ENCODE assay signal across 23 mouse cellular contexts in genomic region chr17:78303053-78303452, GRCm38 (mm10).
DNase-seq lines count a peak whose midpoint lies in the region; ATAC-seq and TF ChIP-seq lines count a peak whose summit lies in the region.
"Had no signal": no experiment of that assay in that cellular context is flagged by ENCODE, and none has a peak within 500 bp of the region (broad histone marks: within the 10 kb centered on the region; RNA-seq: fewer than 3 reads in every experiment).

No protein-coding gene starts in this region.

- H3K36me3 ChIP-seq in stomach, embryonic 15.5 days = 0 out of 2 replicates have a peak, but pooled peaks cover 2% of the 10 kb centered on the region
- no peaks in the 10 kb centered on the region for H3K36me3 ChIP-seq in stomach, postnatal 0 days (ENCODE audit: control insufficient read depth, insufficient read depth, low read length)
- no peaks in the 10 kb centered on the region for H3K36me3 ChIP-seq in liver, embryonic 14.5 days (replicated peaks; ENCODE audit: control insufficient read depth, insufficient read depth, low read depth)
- H3K36me3 ChIP-seq: embryonic facial prominence, embryonic 15.5 days; lung, embryonic 15.5 days had no signal

- TF ChIP-seq EP300 in stomach, postnatal 0 days (optimal IDR thresholded peaks at IDR 0.05) = no peak
- peak; percentile 78 for TF ChIP-seq EP300 in liver, embryonic 14.5 days (IDR thresholded peaks at IDR 0.05; ENCODE audit: low read depth)

- 78% methylated on average over 2 of the region's 2 CpGs for WGBS in stomach, embryonic 15.5 days
- WGBS in stomach, postnatal 0 days = 80% methylated on average over 2 of the region's 2 CpGs
- 17% methylated on average over 2 of the region's 2 CpGs for WGBS in liver, embryonic 14.5 days (ENCODE audit: insufficient replicate concordance)

- no peak for DNase-seq in stomach, postnatal 0 days (ENCODE audit: low spot score)
- peak; percentile 69 for DNase-seq in c-Kit-positive CD71-positive TER-119-positive erythroid progenitor cells, embryonic 14.5 days (ENCODE audit: low spot score)
- peak; percentile 54 to 68 (median 57) for DNase-seq in liver, embryonic 14.5 days (ENCODE audit: low read depth in 3 of 3, low spot score in 3 of 3)
- DNase-seq in spleen, postnatal 4 days (ENCODE audit: low spot score in 2 of 2) = no peak
- DNase-seq in adrenal gland, adult 8-10 months = no peak
- no peak for DNase-seq in urinary bladder, adult 2 months (ENCODE audit: low spot score)
- DNase-seq in cerebellum, adult 8-10 months = no peak
- DNase-seq: adrenal gland, postnatal 25 days; B cell, adult 2 months; cerebellum, adult 11-12 months; cerebellum, postnatal 36 days; heart, postnatal 10 days; kidney, adult 9 months; kidney, postnatal 4 days; lung, postnatal 4 days; thymus, postnatal 25 days had no signal

- ATAC-seq in stomach, embryonic 15.5 days (ENCODE audit: insufficient read depth, low FRiP score, low read depth) = peak; percentile 60; the same call in 1 of the 2 replicates
- ATAC-seq in stomach, postnatal 0 days (ENCODE audit: low FRiP score, low TSS enrichment) = no peak
- peak; percentile 91 for ATAC-seq in liver, embryonic 14.5 days (ENCODE audit: insufficient read depth)
- ATAC-seq: forebrain, embryonic 14.5 days; hindbrain, postnatal 0 days; intestine, embryonic 16.5 days; midbrain, embryonic 13.5 days had no signal

- no peaks in the 10 kb centered on the region for H3K9me3 ChIP-seq in stomach, embryonic 15.5 days
- H3K9me3 ChIP-seq in stomach, postnatal 0 days (ENCODE audit: control insufficient read depth, low read length) = no peaks in the 10 kb centered on the region
- H3K9me3 ChIP-seq in liver, embryonic 14.5 days (ENCODE audit: control insufficient read depth, low read length) = no peaks in the 10 kb centered on the region
- H3K9me3 ChIP-seq: embryonic facial prominence, embryonic 15.5 days; lung, embryonic 15.5 days; midbrain, embryonic 13.5 days had no signal

- H3K27me3 ChIP-seq in stomach, embryonic 15.5 days (replicated peaks) = no peaks in the 10 kb centered on the region
- H3K27me3 ChIP-seq in stomach, postnatal 0 days (ENCODE audit: control insufficient read depth, insufficient read depth, low read length) = no peaks in the 10 kb centered on the region
- no peaks in the 10 kb centered on the region for H3K27me3 ChIP-seq in liver, embryonic 14.5 days (ENCODE audit: control insufficient read depth, insufficient read depth, low read length)
- H3K27me3 ChIP-seq: embryonic facial prominence, embryonic 15.5 days; midbrain, embryonic 13.5 days had no signal

- no peak overlapping the region for H3K9ac ChIP-seq in stomach, embryonic 15.5 days
- H3K9ac ChIP-seq in stomach, postnatal 0 days (ENCODE audit: low read length) = no peak overlapping the region
- peak overlapping the region; percentile 27; the same call in 1 of the 2 replicates for H3K9ac ChIP-seq in liver, embryonic 14.5 days (replicated peaks)
- H3K9ac ChIP-seq: embryonic facial prominence, embryonic 15.5 days; lung, embryonic 15.5 days; midbrain, embryonic 13.5 days had no signal

- H3K4me1 ChIP-seq in stomach, embryonic 15.5 days = 0 out of 2 replicates have a peak, but pooled peaks cover 3% of the 10 kb centered on the region
- H3K4me1 ChIP-seq in stomach, postnatal 0 days (replicated peaks; ENCODE audit: control insufficient read depth, insufficient read depth) = no peaks in the 10 kb centered on the region
- H3K4me1 ChIP-seq in liver, embryonic 14.5 days (replicated peaks; ENCODE audit: control insufficient read depth in 2 of 2, insufficient read depth in 2 of 2, low read length in 1 of 2) = peaks cover 19 to 26% of the 10 kb centered on the region in 2 experiments

- TF ChIP-seq CTCF in stomach, postnatal 0 days (IDR thresholded peaks at IDR 0.05; ENCODE audit: low read depth) = no peak
- TF ChIP-seq CTCF in liver, embryonic 14.5 days (IDR thresholded peaks at IDR 0.05; ENCODE audit: low read depth) = no peak

- H3K4me2 ChIP-seq in stomach, embryonic 15.5 days = no peak overlapping the region
- H3K4me2 ChIP-seq in stomach, postnatal 0 days (replicated peaks; ENCODE audit: low read depth) = no peak overlapping the region
- peak overlapping the region; percentile 34 for H3K4me2 ChIP-seq in liver, embryonic 14.5 days (ENCODE audit: low read depth)
- H3K4me2 ChIP-seq: embryonic facial prominence, embryonic 15.5 days; lung, embryonic 15.5 days; midbrain, embryonic 13.5 days had no signal

- H3K27ac ChIP-seq in stomach, embryonic 15.5 days = no peak overlapping the region
- no peak overlapping the region for H3K27ac ChIP-seq in stomach, postnatal 0 days (replicated peaks)
- H3K27ac ChIP-seq in liver, embryonic 14.5 days = peak overlapping the region; percentile 46
- H3K27ac ChIP-seq: embryonic facial prominence, embryonic 15.5 days; hindbrain, postnatal 0 days; lung, embryonic 15.5 days; midbrain, embryonic 13.5 days had no signal

- no peak overlapping the region for H3K4me3 ChIP-seq in stomach, embryonic 15.5 days (replicated peaks)
- H3K4me3 ChIP-seq in stomach, postnatal 0 days (ENCODE audit: low read depth, low read length) = no peak overlapping the region
- no peak overlapping the region for H3K4me3 ChIP-seq in liver, embryonic 14.5 days (ENCODE audit: insufficient read depth in 1 of 2, low read depth in 2 of 2, low read length in 2 of 2)
- H3K4me3 ChIP-seq: embryonic facial prominence, embryonic 15.5 days; lung, embryonic 15.5 days; midbrain, embryonic 13.5 days had no signal

Comparison
In these comparisons a context has a peak if more than half of its experiments do, and no peak if none do; other contexts are left out.
1. DNase-seq: peak in c-Kit-positive CD71-positive TER-119-positive erythroid progenitor cells, embryonic 14.5 days (single experiment) and liver, embryonic 14.5 days (3 of 3); none in stomach, postnatal 0 days (single experiment), spleen, postnatal 4 days (0 of 2), adrenal gland, adult 8-10 months (single experiment), urinary bladder, adult 2 months (single experiment) and cerebellum, adult 8-10 months (single experiment).